Mouse (Mus musculus) stomach, postnatal 0 days (tissue): ENCODE measurements around the gene Ddx17.
A peak's percentile ranks its signal among the peaks of the same experiment; 100 is the strongest.

Experiments
- CTCF ChIP-seq: IDR thresholded peaks from 2 replicates; pipeline ENCODE4 v1.5.1; 2016; ENCODE audit warnings: antibody characterized with exemption, low read depth, mild to moderate bottlenecking, moderate library complexity
- EP300 ChIP-seq: optimal IDR thresholded peaks from 2 replicates; pipeline ENCODE3; 2016; ENCODE audit warnings: antibody characterized with exemption

DNA sequence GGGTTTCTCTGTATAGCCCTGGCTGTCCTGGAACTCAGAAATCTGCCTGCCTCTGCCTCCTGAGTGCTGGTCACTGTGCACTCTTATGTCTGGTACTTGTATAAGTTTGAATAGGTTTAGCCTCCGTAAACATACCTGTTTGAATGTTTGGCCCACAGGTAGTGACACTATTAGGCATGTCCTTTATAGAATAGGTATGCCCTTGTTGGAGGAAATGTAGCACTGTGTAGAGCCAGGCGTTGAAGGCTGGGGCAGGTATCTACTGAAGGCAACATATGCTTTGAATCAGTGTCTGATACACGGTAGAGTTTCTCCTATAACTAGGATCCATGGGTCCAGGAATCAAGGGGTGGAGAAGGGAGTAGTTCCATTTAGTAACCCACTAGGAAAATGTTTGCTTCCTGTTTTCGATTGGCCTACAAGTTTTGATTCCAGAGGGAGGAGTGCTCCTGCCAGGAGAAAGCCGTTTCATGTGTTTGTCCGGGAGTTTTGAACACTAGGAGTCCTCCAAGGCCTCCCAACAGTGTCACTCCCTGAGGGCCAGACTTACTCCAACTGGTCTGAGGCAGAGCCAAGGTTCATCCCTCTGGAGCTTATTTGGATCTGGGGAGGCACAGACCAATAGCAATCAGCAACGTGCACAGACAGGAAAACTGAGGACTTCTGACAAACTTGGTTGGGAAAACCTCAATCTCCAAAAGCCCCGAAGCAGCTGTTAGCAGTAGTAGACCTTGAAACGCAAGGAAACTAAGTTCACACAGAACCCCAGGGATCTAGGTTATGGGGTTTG is 20.4 kb downstream of the Ddx17 start:
- TF ChIP-seq CTCF, result peak; percentile 26; the same call in 1 of the 2 replicates
- TF ChIP-seq EP300, result no peak
